Mouse (Mus musculus) small intestine, adult 2 months (tissue): ENCODE measurements around the gene Arhgap24.

Source experiments
- CTCF ChIP-seq: fragments of 200-500 bp; IDR thresholded peaks from 2 replicates; pipeline ENCODE4 v1.5.1; 2012; ENCODE audit warnings: low read depth, mild to moderate bottlenecking, control low read depth, inconsistent platforms, low read length, moderate library complexity, mixed read lengths; ENCODE audit not compliant: insufficient replicate concordance, insufficient read length; ENCODE audit errors: extremely low read depth
- POLR2A ChIP-seq: fragments of 200-500 bp; IDR thresholded peaks from 2 replicates; pipeline ENCODE4 v1.6.1; 2012; ENCODE audit warnings: low read depth, mild to moderate bottlenecking, control low read depth, inconsistent platforms, low read length, moderate library complexity

DNA sequence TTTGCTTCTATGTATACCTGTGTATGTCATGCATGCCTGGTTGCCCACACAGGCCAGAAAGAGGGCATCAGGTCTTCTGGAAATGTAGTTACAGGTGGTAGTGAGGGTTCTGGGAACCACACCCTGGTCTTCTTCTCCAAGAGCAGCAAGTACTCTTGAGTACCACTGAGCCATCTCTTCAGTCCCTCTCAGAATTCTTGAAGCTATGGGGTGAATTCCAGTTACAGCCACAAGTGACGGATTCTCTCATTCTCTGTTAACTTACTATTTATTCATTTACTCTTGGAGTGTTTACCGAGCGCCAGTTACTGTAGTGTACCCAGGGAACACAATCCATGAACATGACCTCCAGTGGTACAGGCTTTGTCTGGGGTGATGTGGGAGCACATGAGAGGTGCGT is 65.1 kb downstream of the Arhgap24 start:
- TF ChIP-seq CTCF (no peak), POLR2A (no peak)
